ENCODE assay signal across 8 mouse cellular contexts in the genomic region with DNA sequence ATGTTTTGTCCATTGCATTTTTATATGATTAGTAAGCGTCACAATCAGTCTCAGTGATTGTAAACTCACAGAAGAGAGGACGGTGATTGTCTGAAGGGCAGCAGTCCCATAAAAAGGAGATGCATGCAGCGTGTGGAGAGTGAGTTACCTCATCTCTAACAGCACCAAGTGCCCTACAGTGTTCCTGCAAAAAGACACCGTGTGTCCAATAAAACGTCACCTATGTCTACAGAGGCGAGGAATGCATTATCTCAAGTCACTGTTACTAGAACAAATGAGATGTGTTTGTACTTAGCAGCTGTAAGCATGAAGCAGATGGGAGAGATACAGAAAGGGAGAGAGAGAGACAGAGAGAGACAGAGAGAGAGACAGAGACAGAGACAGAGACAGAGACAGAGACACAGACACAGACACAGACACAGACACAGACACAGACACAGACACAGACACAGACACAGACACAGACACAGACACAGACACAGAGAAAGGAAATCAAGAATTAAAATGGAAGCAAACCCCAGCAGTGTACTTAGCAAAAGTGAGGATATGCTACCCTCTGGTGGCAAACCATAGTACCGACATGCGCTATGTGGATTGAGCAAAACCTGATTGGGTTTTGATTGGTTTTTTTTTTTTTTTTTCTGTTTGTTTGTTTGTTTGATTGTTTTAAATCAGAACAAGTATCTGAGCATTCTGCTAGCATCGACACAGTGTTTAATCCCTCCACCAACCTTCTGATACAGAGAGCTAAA.
DNase-seq lines count a peak whose midpoint lies in the region; ATAC-seq lines count a peak whose summit lies in the region.

No protein-coding gene starts in this region.

- intact Hi-C loops in heart, postnatal 25 days (cut with DNase I): no loop called here

- 0 out of 2 replicates have a peak overlapping the region, but pooled peaks have one; percentile 2 for H3K4me2 ChIP-seq in heart, embryonic 16.5 days (ENCODE audit: low read depth, low read length)

- H3K9ac ChIP-seq in heart, embryonic 16.5 days (ENCODE audit: low read length): 0 out of 2 replicates have a peak overlapping the region, but pooled peaks have one; percentile 15

- ATAC-seq in heart, embryonic 16.5 days (replicated peaks; ENCODE audit: extremely low read depth, insufficient read depth, low FRiP score): no peak

- peak; percentile 9 for DNase-seq in heart, adult 8-10 months (ENCODE audit: low spot score)
- no peak for DNase-seq in heart, postnatal 25 days (ENCODE audit: low spot score)
- peak; percentile 51 for DNase-seq in Muller cell, postnatal 12 days (ENCODE audit: inconsistent ontology term)
- peak; percentile 78 to 88 for DNase-seq in cerebellum, postnatal 10 days
- DNase-seq in kidney, postnatal 25 days: peak; percentile 45 to 51
- peak; percentile 41 for DNase-seq in lung, postnatal 14 days
- DNase-seq in skeletal muscle tissue, adult 2 months (ENCODE audit: low read depth, low spot score): peak; percentile 4

- no peaks in the 10 kb centered on the region for H3K36me3 ChIP-seq in heart, embryonic 16.5 days (ENCODE audit: control insufficient read depth, insufficient read depth)

- 29% methylated on average over 9 of the region's 9 CpGs for WGBS in heart, embryonic 16.5 days

- no peak overlapping the region for H3K4me3 ChIP-seq in heart, embryonic 16.5 days (ENCODE audit: low read length)

- H3K27ac ChIP-seq in heart, embryonic 16.5 days (ENCODE audit: low read length): no peak overlapping the region

- H3K4me1 ChIP-seq in heart, embryonic 16.5 days (ENCODE audit: control insufficient read depth, insufficient read depth, low read length): no peaks in the 10 kb centered on the region

- H3K27me3 ChIP-seq in heart, embryonic 16.5 days (ENCODE audit: control insufficient read depth, insufficient read depth, low read length): no peaks in the 10 kb centered on the region

- no peaks in the 10 kb centered on the region for H3K9me3 ChIP-seq in heart, embryonic 16.5 days (replicated peaks; ENCODE audit: control insufficient read depth, low read length)
